Mouse (Mus musculus) heart, postnatal 14 days (tissue): ENCODE results near the gene Mtx3. TPM values are rescaled to one million over a fixed set of nuclear protein-coding genes. Genes with fewer than 3 reads are reported as not detected.
"Not testable (repeated sequence)": the region's sequence is repeated elsewhere in the genome, so short reads cannot be mapped to it uniquely, and the experiment has no call there.

Experiments used
- DNase-seq, 2 experiments: peaks; one replicate each; pipeline ENCODE4 v3.0.0; 2021 to 2022
- intact Hi-C: fragments of 180-260 bp; cut with DNase I; formaldehyde crosslinking; loops from one replicate; pipeline ENCODE4 v1.15.1; 2025
- long read RNA-seq, 2 experiments: library from polyadenylated mRNA; stranded (forward); transcript quantifications; one replicate each; pipeline ENCODE4 v2.0.0; 2021
- total RNA-seq, 2 experiments: library from RNA; stranded (reverse); gene quantifications; 2 replicates each; pipeline ENCODE4 v1.2.3; 2021

The Mtx3 gene
- 1 to 10 TPM; 8.3 to 9.3 TPM for total RNA-seq
- long read RNA-seq, experiment 1, partial matches to known transcripts, result 0 of 1 reads
- long read RNA-seq, experiment 1, other reads (novel, unspliced or antisense), result 1 of 1 reads
- long read RNA-seq, experiment 2, partial matches to known transcripts, result 0 of 1 reads
- long read RNA-seq, experiment 2, other reads (novel, unspliced or antisense), result 1 of 1 reads

DNA sequence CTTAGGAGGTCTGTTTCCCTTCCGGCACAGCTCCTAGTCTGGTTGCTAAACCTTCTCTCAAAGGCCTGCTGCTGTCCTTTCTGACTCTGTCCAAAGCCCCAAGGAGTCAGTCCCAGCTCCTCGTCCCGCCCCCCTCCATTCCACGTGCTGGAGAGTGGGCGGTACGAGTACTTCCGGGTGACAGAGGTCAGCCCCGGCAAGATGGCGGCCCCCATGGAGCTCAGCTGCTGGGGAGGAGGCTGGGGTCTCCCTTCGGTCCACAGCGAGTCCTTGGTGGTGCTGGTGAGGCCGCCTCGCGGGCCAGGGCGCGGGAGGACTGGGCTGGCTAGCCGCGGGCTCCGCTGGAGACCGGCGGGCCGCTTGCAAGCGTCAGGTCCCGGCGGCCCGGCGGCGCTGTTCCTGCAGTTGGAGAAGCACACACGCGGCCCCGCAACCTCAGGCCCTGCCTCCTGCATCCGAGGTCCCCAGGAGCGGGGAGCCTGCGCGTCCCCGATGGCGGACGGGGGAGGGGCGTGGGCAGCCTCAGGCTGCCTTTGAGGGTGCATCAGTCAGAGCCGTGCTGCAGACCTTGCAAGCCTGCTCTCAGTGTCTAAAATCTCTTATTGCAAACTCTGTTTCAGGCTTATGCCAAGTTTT, at the start of gene Mtx3:
Gene Mtx3 (plus strand): TSS at position 175 of the 636 bp plus-strand sequence.
- peak; percentile 82 to 90 for DNase-seq
- intact Hi-C loops, result no loop called here

DNA sequence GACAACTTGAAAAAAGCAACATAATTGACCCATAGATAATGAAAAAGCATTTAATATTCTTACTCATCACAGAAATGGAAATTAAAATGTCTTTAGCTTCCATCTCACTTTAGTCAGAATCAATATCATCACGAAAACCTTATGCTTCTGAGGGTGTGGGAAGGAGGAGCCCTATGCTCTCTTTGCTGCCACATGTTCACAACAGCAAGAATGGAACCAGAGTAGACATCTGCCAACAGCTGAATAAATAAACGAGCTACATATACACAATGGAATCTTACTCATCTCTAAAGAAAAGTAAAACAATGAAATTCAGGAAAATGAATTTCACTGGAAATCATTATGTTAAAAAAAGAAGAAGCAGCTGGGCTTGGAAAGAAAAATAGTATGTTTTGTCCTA, 45.7 kb upstream of the Mtx3 start:
- intact Hi-C loops, result no loop called here
- no peak for DNase-seq

DNA sequence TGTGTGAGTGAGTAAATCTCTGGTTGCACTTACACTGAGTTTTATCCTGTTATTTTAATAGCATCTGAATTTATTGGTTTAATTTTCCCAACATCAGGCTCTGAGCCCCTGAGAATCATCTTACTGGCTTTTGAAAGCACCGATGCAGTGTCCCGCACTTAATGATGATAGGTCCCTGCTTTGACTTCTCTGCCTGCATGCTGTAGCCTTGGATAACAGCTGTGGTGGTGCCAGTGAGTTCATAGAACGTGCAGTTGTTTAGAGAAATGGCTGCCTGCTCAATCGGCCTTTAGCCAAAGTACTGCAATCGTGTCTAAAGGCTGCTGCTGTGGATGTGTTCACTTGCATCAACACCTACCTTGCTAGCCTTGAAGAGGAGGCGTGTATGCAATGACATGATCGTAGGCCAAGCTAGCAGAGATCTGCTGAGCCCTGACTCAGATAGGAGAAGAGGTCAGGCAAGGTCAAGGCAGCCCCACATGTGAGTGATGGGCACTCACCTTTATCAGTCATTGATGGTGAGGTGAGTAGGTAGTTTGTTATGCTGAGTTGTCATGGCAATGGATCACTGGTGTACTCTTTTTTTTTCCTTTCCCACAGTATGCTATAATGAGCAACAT, 45.1 kb upstream of the Mtx3 start:
- intact Hi-C loops, result no loop called here
- DNase-seq, result no peak

DNA sequence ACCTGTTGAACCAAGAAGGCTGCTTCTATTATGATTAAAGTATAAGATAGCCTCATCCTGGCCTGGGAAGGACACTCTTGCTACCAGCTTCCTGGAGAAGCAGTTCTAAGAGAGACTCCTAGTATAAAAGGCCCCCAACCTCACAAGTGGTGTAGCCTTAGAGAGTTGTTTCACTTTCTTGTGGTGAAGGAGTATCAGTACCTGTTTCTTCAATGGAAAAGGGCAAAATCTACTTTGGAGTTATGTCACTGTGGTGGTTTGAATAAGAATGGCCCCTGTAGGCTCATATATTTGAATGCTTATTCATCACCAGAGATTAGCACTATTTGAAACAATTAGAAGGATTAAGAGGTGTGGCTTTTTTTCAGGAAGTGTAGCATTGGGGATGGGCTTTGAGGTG, 37.8 kb upstream of the Mtx3 start:
- intact Hi-C loops, result no loop called here
- no peak for DNase-seq

DNA sequence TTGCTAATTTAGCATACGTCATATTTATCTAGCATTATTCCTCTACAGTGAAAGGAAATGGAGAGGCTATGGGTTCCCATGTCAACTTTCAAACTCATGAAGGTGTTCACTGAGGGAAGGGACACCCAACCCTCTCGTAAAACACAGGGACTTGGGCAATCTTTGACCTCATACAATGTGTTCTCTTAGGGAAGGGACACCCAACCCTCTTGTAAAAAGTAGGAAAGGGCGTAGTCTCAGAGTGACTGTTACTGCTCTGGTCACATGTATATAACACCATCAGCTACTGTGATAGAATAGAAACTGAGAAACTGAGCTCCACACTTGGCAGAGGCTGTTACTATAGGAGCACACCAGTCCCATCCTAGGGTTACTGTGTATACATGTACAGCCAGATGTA, 36.7 kb upstream of the Mtx3 start:
- intact Hi-C loops, result no loop called here
- no peak for DNase-seq

DNA sequence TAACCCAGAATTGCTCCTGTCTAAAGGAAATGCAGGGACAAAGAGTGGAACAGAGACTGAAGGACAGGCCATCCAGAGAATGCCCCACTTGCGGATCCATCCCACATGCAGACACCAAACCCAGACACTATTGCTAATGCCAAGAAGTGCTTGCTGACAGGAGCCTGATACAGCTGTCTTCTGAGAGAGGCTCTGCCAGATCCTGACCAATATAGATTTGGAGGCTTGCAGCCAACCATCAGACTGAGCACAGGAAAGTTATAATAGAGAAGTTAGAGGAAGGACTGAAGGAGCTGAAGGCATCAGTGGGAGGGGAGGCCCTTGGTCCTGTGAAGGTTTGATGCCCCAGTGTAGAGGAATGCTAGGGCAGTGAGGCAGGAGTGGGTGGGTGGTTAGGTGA, 34.0 kb upstream of the Mtx3 start:
- peak in 1 of 2 experiments; percentile 8 for DNase-seq
- intact Hi-C loops, result not testable (repeated sequence)

DNA sequence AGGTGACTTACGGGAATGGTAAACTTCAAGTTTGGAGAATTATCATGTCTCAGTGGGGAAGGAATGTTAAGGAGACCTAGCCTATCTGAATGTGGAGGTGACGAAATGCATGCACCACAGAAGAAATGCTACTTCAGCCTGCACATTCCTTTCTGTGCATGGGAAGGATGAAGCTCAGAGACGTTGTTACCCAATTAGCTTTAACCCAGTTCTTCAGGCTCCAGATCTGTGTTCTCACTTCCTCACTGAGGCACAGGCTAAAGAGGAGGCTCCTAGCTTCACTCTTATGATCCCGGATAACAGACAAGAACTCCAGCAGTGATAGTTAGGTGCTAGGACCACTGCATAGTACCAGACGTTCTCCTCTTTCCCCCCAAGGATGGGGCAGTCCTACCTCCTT, 28.2 kb upstream of the Mtx3 start:
- no peak for DNase-seq
- intact Hi-C loops, result no loop called here

DNA sequence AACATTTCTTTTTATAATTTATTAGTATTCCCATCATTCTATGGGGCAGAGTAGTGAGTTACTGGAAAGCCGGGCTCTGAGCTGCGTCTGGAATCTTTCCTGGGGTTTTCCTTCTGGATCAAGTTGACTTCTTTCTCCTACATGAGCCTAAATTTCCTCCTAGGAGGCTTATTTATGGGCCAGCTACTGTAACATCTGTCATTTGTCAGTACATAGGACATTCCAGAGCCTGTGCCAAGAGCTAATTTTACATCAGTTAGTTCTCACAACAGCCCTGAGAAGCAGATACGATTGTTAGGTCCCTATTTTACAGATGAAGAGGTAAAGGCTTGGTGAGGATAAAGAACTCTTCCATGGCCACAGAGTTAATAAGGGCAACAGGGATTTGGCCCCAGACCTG, 27.2 kb upstream of the Mtx3 start:
- intact Hi-C loops, result no loop called here
- DNase-seq, result no peak

DNA sequence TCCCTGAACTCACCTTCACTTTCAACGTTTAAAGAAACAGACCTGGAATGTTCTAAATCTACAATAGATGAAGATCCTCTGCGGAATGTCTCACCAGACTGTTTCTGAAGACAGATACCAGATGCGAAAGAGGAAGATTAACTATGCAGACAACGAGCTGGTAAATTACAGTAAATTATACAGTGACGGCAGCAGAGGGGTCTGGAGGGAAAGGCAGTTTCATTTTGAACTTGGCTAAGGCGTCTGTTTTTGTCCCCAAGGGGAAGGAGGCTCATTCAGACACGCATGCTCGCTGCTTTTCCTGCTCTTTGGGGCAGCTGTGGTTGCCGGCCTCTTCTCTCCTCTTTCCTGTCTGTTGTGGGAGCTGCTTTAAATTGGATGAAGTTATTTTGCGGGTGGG, 15.7 kb upstream of the Mtx3 start:
- peak in 1 of 2 experiments; percentile 8 for DNase-seq
- intact Hi-C loops, result no loop called here

DNA sequence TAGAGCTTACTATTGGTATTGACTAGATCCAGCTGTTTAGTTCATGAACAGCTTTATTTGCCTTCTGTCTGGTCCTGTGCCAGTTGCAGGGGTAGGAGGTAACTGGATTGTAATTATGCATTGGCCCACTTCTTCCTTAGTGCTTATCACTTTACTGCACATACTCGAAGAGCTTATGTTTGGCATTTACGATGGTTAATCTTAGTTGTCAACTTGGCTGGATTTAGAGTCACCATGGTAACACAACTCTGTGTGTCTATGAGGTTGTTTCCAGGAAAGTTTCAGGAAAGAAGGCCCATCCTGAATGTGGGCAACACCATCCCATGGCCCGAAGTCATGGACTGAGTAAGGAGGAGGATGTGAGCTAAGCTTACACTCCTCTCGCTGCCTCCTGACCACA, 11.4 kb upstream of the Mtx3 start:
- intact Hi-C loops, result loop anchor here (1.0 kb wide), 1 partner anchor 9 kb away; no protein-coding TSS in a partner anchor
- no peak for DNase-seq

DNA sequence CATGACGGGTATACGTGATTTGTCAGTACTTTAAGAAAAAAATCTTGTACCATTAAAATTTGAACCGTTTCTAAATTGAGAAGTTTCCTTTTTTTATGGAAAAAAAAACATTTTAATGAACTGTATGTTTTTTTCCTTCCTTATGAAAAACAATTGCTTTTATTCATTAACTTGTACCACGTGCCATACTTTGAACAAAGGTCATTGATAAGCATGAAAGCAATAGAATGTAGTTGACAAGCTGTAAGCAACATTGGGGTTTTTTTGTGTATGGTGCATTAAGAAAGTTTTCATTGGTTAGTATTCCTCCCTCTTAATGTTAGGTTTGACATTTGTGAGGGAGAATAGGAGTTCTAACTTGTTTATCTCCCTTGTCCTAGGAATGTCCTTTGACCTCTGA, 1.9 kb downstream of the Mtx3 start:
- no peak for DNase-seq
- intact Hi-C loops, result no loop called here

DNA sequence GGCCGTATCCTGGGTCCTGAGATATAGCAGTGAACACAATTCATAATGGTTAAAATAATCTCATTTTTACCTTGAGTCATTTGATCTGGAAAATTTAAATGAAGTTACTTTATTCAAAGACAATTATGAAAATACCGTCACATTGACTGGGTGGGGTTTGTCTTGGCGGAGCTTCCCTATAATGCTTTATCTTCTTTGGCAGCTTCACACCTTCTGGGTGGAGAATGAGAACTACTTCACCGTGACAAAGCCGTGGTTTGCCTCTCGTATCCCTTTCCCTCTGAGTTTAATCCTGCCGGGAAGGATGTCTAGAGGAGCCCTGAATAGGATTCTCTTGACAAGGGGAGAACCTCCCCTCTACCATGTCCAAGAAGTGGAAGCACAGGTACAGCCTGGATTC, 2.8 kb downstream of the Mtx3 start:
- intact Hi-C loops, result no loop called here
- DNase-seq, result no peak

DNA sequence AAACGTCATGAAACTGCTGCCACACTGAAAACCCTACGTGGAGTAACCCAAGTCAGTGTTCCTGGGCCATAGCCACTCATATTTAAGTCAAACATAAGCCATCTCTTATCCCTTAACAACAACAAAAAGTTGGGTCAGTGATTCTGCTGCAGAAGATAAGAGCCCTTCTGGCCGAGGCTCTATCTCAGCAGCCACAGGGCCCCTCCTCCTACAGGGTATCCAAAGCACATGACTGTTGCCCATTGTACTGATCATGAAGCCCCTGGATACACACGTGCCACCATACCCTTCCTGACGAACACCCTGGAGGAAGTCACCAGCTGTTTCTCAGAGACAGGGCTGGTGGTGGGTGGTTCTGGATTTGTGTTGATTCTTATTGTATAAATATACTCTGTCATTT, 3.4 kb downstream of the Mtx3 start:
- DNase-seq, result no peak
- intact Hi-C loops, result no loop called here

DNA sequence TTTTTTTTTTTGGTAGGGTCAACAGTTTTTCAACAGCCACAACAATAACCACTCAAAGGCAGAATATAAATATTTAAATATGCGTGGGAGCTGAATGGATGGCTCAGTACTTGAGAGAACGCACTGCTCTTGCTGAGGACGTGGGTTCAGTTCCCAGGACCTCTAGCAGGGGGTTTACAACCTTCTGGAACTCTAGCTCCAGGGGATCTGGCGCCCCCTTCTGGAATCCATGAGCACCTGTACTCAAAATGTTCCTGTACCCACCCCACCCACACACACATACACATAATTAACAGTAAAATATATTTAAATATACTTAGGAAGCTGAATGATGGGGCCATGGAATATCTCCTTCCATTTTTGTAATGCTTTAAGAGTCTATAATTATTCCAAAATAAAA, 11.3 kb downstream of the Mtx3 start:
- intact Hi-C loops, result no loop called here
- DNase-seq, result no peak

DNA sequence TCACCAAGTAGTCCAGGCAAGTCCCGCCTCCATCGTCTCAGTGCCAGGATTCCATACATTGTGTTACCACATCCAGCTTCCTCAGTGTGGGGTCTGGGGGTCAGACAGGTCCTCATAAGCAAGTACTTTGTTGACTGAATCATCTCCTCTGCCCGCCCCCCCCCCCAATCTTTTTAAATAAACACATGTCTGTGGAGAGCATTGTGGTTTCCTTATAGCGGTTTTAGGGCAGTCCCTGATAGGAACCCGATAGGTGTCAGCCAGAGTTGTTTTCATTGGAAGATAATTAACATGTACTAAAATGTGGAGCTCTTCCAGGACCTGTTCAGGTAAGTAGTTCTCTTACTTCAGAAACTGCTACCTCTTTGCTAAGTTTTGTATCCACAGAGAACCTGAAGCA, 14.2 kb downstream of the Mtx3 start:
- intact Hi-C loops, result no loop called here
- no peak for DNase-seq

DNA sequence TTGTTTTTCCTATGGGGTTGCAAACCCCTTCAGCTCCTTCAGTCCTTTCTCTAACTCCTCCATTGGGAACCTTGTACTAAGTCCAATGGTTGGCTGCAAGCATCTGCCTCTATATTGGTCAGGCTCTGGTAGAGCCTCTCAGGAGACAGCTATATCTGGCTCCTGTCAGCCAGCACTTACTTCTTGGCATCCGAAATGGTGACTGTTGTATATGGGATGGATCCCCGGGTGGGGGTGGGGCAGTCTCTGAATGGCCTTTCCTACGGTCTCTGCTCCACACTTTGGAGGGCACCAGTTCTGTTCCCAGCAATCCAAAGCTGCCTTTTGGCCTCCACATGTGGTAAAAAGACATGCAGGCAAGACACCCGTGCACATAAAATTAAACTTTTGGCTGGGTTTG, 15.4 kb downstream of the Mtx3 start:
- DNase-seq, result peak; percentile 37 to 61
- intact Hi-C loops, result loop anchor here (10.0 kb wide), 2 partner anchors 195 to 375 kb away; no protein-coding TSS in a partner anchor

DNA sequence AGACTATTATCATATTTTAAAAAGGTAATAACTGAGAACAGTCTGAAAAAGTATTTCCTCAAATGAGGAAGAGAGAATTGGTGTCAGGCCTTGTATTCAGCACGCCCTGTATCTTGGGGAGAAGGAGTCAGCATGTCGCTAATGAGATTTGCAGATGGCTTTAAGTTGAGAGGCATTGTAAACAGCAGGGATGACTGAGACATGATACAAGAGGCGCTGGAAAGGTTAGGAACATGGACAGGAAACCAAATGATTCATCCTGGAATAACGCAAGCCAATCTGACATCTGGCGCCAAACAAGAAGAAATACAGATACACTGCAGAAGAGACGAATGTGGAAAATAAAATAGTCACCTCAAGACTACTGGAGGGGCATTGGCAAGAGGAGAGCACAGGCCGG, 20.8 kb downstream of the Mtx3 start:
- intact Hi-C loops, result loop anchor here (5.0 to 10.0 kb wide), 4 partner anchors 113 to 369 kb away; no protein-coding TSS in a partner anchor
- DNase-seq, result no peak

DNA sequence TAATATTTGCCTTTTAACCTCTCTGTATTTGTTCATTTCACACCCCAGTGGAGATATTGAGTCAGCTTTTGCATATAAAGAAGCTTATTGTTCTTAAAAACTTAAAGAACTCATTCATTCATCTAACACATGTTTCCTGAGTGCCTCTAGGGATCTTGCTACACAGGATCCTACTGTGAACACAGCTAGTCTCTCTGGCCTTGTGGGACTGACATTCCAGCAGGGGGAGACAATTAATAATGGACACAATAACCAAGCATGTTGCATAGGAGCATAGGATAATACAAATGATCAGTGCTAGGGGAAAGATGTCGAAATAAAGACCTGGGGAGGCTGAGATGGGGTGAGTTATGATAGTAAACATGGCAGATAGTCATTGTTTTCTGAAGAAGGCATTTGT, 22.1 kb downstream of the Mtx3 start:
- intact Hi-C loops, result loop anchor here (5.0 to 10.0 kb wide), 4 partner anchors 114 to 368 kb away; no protein-coding TSS in a partner anchor
- no peak for DNase-seq

DNA sequence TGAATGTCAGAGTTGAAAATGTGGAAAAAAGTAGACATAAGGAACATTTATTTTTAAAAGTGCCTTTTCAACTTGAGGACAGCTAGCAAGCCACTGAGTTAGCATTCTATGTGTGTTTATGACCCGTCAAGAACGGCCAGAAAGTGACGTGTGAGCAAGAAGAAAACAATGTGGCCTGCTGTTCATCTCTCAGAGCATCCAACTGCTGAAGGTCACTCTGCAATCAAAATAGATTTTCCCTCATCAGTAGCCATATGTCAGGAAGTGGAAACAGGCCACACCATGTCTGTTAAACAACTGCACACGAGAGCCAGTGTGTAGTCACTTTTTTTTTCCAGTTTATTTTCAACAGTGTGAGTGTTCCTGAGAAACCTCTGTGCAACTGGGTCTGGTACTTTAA, 35.0 kb downstream of the Mtx3 start:
- intact Hi-C loops, result no loop called here
- no peak for DNase-seq

DNA sequence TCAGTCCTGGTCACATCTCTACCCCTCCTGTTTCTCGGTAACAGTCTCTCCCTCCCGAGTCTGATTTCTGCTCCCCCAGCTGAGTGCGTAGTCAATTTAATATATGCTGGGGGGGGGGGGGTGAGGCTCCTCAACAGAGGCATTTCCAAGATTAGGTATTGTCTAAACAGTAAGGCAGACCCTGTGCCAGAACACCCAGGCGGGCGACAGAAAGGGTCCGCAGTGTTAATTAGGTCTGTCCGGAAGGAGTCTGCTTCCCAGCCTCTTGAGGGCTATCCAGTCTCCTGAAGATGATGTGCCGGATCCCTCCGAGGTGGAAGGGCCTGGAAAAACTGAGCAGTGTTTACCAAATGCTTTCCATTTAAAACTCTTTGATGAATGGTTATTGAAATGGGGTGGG, 35.4 kb downstream of the Mtx3 start:
- intact Hi-C loops, result no loop called here
- no peak for DNase-seq

DNA sequence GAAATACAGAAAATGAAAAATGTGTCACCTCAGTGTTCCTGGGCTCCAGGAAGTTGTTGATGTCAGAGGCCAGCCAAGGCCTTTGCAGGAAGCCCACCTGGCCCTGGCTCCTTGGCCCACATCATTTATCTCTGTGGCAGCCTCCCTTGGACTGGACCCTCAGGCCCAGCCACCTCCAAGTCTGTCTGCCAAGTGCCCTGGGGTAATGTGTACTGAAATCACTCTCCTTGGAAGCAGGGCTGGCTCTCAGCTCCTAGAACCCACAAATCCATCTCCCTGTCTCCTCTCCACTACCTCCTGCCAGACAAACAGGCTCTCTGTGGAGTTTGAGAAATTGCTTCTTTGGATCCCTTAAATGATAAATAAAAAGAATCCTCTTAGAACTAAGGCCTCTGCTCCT, 36.0 kb downstream of the Mtx3 start:
- intact Hi-C loops, result no loop called here
- no peak for DNase-seq
